Mouse (Mus musculus) intestine, embryonic 16.5 days (tissue): ENCODE data around the gene Pard3b. TPM values are rescaled to one million over a fixed set of nuclear protein-coding genes. Genes with fewer than 3 reads are reported as not detected.

Experiments
- ATAC-seq: fragments of 200-750 bp; cut with Nextera tagmentation; 2 replicates; pipeline ENCODE4 v1.8.0; 2017; ENCODE audit warnings: moderate TSS enrichment, moderate library complexity
- H3K27ac ChIP-seq: fragments of 300-500 bp; sonication (generic); 2 replicates; pipeline ENCODE4 v1.5.1; 2014; ENCODE audit warnings: mild to moderate bottlenecking, low read length
- H3K27me3 ChIP-seq: fragments of 300-500 bp; sonication (generic); replicated peaks from 2 replicates; pipeline ENCODE4 v1.6.1; 2014; ENCODE audit warnings: low read length, control low read depth, mixed read lengths; ENCODE audit not compliant: control insufficient read depth, insufficient read depth
- H3K36me3 ChIP-seq: fragments of 300-500 bp; sonication (generic); 2 replicates; pipeline ENCODE4 v1.6.1; 2014; ENCODE audit warnings: low read length, control low read depth; ENCODE audit not compliant: control insufficient read depth, insufficient read depth
- H3K4me1 ChIP-seq: fragments of 300-500 bp; sonication (generic); 2 replicates; pipeline ENCODE4 v1.6.1; 2014; ENCODE audit warnings: low read length, control low read depth, mixed read lengths; ENCODE audit not compliant: control insufficient read depth, insufficient read depth
- H3K4me2 ChIP-seq: fragments of 300-500 bp; sonication (generic); 2 replicates; pipeline ENCODE4 v1.6.1; 2014; ENCODE audit warnings: low read depth, low read length, control low read depth
- H3K4me3 ChIP-seq: fragments of 300-500 bp; sonication (generic); 2 replicates; pipeline ENCODE4 v1.5.1; 2014; ENCODE audit warnings: mild to moderate bottlenecking, low read length
- H3K9ac ChIP-seq: fragments of 300-500 bp; sonication (generic); 2 replicates; pipeline ENCODE4 v1.6.1; 2014; ENCODE audit warnings: low read depth, low read length
- H3K9me3 ChIP-seq: fragments of 300-500 bp; sonication (generic); 2 replicates; pipeline ENCODE4 v1.6.1; 2016; ENCODE audit warnings: low read length, control low read depth; ENCODE audit not compliant: control insufficient read depth
- WGBS: fragments of 180-500 bp; shearing (Covaris S2); extraction: QIAGEN DNeasy Blood & Tissue Kit; methylation state at CpG from one replicate; pipeline ENCODE4 v1.1.7; 2014; 5-methylcytosine and 5-hydroxymethylcytosine counted together
- polyA plus RNA-seq: library from polyadenylated mRNA; unstranded; fragments of >200 nt; fragmentation: Nextera tagmentation; extraction: Ambion mirVana; gene quantifications from 2 replicates; pipeline ENCODE4 v1.2.1, GENCODE M21; 2015

Gene Pard3b
- polyA plus RNA-seq, 1 experiment from 2014 or later = 22.3 TPM

DNA sequence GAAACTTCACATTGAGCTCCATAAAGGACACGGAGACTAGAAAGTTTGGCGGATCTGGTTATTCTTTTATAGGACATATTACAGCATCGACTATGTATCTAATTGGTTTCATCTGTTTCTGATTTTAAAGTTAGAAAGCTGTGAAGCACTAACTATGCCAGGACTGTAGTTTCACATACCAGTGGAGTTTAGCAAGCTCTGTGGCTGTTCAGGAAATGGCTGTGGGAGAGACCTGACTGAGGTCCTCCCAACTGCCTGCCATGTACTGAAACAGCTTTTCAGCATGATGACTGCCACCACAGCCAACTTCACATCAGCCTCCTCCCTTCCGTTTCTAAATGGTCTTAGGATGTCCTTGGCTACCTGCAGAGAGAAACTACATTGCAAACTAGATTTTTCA, 296.1 kb downstream of the Pard3b start:
- no peak overlapping the region for H3K27ac ChIP-seq
- H3K27me3 ChIP-seq = no peaks in the 10 kb centered on the region
- 90% methylated on average over 4 of the region's 4 CpGs for WGBS
- H3K9me3 ChIP-seq = no peaks in the 10 kb centered on the region
- no peak for ATAC-seq
- H3K36me3 ChIP-seq = no peaks in the 10 kb centered on the region
- no peak overlapping the region for H3K9ac ChIP-seq
- no peak overlapping the region for H3K4me3 ChIP-seq
- H3K4me1 ChIP-seq = no peaks in the 10 kb centered on the region
- H3K4me2 ChIP-seq = no peak overlapping the region

DNA sequence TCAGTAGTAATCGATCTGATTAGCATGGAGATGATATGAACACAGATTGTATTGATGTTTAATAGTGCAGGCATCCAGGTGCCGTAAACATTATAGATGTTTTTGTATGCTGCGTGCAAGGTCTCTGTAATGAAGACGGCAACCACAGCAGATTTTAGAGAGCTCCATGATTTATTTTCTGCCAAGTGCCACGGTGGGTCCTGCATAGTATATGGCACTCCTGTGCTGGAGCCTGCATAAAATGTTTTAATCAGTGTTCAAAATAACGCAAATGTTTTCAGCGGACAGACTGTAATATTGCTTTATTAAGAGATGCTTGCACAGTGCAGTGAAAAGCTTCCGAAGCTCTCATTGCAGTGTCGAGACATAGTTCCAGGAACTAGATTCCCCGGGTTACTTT, 301.3 kb downstream of the Pard3b start:
- WGBS = 67% methylated on average over 10 of the region's 10 CpGs
- H3K27me3 ChIP-seq = no peaks in the 10 kb centered on the region
- 0 out of 2 replicates have a peak, but pooled peaks cover 3% of the 10 kb centered on the region for H3K9me3 ChIP-seq
- H3K27ac ChIP-seq = no peak overlapping the region
- no peak overlapping the region for H3K9ac ChIP-seq
- H3K36me3 ChIP-seq = no peaks in the 10 kb centered on the region
- no peak overlapping the region for H3K4me2 ChIP-seq
- ATAC-seq = no peak
- no peak overlapping the region for H3K4me3 ChIP-seq
- no peaks in the 10 kb centered on the region for H3K4me1 ChIP-seq

DNA sequence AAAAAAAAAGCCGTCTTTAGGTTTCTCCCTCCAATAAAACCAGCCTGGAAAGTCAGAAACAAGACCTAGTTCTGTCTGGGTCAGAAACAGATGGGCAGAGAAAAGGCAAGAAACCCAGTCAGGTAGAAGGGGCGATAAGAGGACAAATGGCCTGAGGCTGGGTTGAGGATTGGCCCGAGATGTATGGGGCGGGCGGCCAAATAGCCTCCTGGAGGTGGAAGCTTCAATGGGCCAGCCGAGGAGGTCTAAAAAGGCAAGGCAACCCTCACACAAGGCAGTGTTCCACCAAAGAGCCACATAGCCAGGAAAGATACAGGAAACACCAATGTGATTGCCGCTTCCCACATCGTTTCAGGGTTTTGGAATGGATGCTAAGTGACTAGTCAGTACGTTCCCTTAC, 322.9 kb downstream of the Pard3b start:
- no peak overlapping the region for H3K9ac ChIP-seq
- ATAC-seq = no peak
- H3K36me3 ChIP-seq = no peaks in the 10 kb centered on the region
- WGBS = 89% methylated on average over 9 of the region's 9 CpGs
- H3K27me3 ChIP-seq = no peaks in the 10 kb centered on the region
- H3K9me3 ChIP-seq = no peaks in the 10 kb centered on the region
- no peak overlapping the region for H3K4me2 ChIP-seq
- no peak overlapping the region for H3K4me3 ChIP-seq
- no peaks in the 10 kb centered on the region for H3K4me1 ChIP-seq
- H3K27ac ChIP-seq = no peak overlapping the region

DNA sequence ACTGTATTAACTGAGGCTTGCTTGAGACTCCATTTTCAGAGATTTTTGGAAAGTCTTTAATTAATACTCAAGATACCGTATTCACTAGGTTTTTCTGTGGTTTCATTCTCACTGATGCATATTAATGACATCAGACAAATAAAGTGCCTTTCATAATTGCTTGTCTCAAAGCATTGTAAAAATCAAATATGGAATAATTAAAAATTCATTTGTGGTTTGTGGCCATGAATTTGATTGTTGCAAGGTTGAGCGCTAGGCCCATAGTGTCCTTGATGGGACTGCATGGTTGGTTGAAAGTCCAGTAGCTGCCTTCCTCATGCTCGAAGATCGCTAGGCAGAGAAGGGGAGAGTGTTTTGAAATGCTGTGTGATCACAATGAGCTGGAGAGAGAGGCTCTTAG, 323.9 kb downstream of the Pard3b start:
- Histone ChIP-seq H3K9me3 (no peaks in the 10 kb centered on the region), H3K4me1 (no peaks in the 10 kb centered on the region), H3K4me2 (no peak overlapping the region), H3K36me3 (no peaks in the 10 kb centered on the region), H3K27me3 (no peaks in the 10 kb centered on the region), H3K4me3 (no peak overlapping the region), H3K27ac (no peak overlapping the region), H3K9ac (no peak overlapping the region)
- WGBS = 89% methylated on average over 4 of the region's 4 CpGs
- no peak for ATAC-seq

DNA sequence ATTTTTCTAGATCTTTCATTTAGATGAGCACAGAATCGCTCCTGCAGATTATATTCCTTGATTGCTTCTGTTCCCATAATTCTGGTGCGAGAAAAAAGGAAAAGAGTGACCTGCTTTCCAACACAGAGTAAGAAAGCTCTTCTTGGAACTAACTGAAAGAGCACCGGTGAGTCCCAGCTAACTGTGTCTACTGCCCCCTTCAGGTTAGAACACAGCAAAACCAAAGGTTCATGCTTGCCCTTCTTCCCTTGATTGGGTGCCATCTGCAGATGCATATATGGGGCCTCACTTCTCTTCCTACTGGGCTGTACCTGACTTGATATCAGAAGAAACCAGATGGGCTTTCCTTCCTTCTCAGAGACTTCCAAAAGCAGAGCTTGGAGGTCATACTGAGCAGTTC, 328.5 kb downstream of the Pard3b start:
- Histone ChIP-seq H3K36me3 (no peaks in the 10 kb centered on the region), H3K4me2 (no peak overlapping the region), H3K27ac (no peak overlapping the region), H3K4me1 (no peaks in the 10 kb centered on the region), H3K9me3 (no peaks in the 10 kb centered on the region), H3K9ac (no peak overlapping the region), H3K27me3 (no peaks in the 10 kb centered on the region), H3K4me3 (no peak overlapping the region)
- no peak for ATAC-seq
- 79% methylated on average over 3 of the region's 3 CpGs for WGBS

DNA sequence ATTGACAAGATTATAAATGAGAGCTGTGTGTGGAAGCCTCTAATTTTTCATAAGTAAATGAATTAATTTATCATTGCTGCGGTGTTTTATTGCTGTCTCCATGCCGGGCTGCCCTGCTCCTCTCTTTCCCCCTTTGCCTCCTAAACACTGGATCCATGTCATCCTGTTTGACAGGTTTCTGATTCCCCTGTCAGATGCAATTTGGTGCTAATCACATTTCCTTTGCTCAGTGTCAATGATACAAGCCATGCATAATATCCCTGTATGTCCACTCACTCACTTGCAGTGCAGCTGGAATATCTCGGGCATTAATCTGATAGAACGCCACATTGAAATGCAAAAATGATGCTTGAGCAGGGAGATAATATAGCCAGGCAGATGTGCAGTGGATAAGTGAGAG, 329.2 kb downstream of the Pard3b start:
- ATAC-seq = no peak
- H3K27ac ChIP-seq = no peak overlapping the region
- 74% methylated on average over 4 of the region's 4 CpGs for WGBS

DNA sequence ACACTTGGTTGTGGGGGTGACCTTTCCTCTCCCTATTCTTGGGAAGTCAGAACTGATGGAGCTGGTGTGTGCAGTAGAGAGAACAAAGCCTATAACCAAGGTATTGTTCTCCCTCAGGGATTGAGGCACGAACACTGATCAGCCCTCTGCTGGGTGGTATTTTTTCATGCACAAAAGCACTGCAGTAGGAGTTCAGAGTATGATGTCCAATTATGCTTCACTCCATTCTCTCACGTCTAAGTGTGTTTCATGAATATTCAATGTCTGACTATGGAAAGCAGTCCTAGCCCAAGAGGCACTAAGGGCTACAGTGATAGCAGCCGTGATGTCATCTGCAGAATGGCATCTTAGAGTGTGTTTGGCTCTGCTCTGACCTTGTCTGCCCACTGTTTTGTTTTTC, 359.1 kb downstream of the Pard3b start:
- H3K4me1 ChIP-seq = 0 out of 2 replicates have a peak, but pooled peaks cover under 1% of the 10 kb centered on the region
- H3K27ac ChIP-seq = no peak overlapping the region
- H3K27me3 ChIP-seq = no peaks in the 10 kb centered on the region
- no peak overlapping the region for H3K9ac ChIP-seq
- ATAC-seq = no peak
- no peaks in the 10 kb centered on the region for H3K9me3 ChIP-seq
- WGBS = 77% methylated on average over 3 of the region's 3 CpGs
- no peak overlapping the region for H3K4me2 ChIP-seq
- H3K36me3 ChIP-seq = no peaks in the 10 kb centered on the region
- H3K4me3 ChIP-seq = no peak overlapping the region

More for the DNA sequence above, 329.2 kb downstream of the Pard3b start:
- Histone ChIP-seq H3K9me3 (no peaks in the 10 kb centered on the region), H3K36me3 (no peaks in the 10 kb centered on the region), H3K9ac (no peak overlapping the region), H3K4me2 (no peak overlapping the region), H3K27me3 (no peaks in the 10 kb centered on the region), H3K4me3 (no peak overlapping the region), H3K4me1 (no peaks in the 10 kb centered on the region)

DNA sequence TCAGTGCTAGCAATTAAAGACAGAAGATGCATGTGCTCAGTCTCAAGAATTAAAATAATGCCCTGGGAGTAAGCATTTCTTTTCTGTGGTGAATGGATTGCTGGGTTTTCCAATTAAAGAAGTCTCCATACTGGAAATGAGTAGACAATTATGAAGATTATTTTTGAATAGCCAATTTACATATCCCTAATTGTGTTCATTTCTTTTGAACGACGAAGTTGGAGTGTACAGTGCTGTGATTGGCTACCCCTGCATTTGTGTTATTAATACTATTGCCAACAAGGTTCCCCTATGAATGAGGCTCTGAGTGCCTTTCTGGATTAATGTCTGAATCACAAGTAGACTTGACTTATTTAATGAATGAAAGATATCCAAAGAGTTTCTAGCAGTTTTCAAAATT, 370.2 kb downstream of the Pard3b start:
- no peaks in the 10 kb centered on the region for H3K36me3 ChIP-seq
- WGBS = 78% methylated on average over 2 of the region's 2 CpGs

DNA sequence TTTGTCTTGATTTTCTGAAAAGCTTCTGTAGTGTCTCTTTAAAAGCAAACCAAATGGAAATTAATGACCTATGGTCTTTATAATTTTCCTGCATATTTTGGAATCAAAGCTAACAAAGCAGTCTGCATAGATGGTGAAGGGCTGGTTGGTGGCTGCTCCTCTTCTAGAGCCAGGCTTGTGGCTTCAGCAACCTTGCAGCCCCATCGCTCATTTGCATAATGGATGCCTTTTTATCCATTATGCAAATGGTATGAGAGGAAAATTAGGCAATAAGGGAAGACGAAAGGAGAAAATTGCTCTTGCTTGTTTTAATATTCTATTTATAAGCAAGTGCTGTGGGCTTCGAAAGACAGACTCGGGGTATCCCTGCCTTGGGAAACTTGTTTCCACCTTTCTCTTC, 373.1 kb downstream of the Pard3b start:
- no peaks in the 10 kb centered on the region for H3K27me3 ChIP-seq
- no peak for ATAC-seq
- 89% methylated on average over 4 of the region's 4 CpGs for WGBS

More for the DNA sequence above, 370.2 kb downstream of the Pard3b start:
- Histone ChIP-seq H3K4me2 (no peak overlapping the region), H3K27me3 (no peaks in the 10 kb centered on the region), H3K9ac (no peak overlapping the region), H3K27ac (no peak overlapping the region), H3K4me1 (no peaks in the 10 kb centered on the region), H3K4me3 (no peak overlapping the region), H3K9me3 (no peaks in the 10 kb centered on the region)
- ATAC-seq = no peak

DNA sequence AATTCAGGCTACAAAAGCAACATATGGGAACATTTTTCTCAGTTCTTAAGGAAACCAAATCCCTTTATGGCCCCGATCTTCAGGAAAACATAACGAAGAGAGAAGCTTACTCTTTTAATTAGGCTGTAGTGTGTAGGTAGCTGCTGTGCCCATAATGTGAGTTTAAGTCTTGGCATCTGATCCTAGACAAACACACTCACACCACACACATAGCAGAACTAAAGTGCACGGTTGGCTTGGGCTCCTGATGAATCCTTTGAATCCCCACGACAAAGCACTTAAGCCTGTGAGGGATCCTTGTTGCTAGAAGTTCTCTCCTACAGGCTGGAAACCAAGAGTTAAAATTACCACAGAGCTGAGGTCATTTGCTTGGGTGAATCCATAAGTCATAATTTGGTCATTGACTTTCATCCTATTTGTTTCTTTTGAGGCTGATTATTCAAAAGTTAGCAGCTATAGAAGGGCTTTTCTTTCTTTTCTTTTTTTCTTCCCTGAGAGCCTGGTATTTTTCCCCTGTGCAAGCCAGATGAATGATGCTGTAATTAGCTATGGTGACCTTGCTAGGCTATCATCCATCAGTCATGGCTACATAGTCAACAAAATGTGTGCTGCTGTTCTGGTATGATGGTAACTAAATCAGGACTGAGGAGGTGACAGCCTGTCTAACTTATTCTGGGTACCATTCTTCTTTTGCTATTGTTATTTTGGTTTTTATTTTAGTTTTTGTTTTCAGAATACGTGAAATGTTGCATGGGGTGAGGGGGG, 378.1 kb downstream of the Pard3b start:
- Histone ChIP-seq H3K4me3 (no peak overlapping the region), H3K4me2 (no peak overlapping the region), H3K27me3 (no peaks in the 10 kb centered on the region), H3K9ac (no peak overlapping the region), H3K4me1 (0 out of 2 replicates have a peak, but pooled peaks cover 3% of the 10 kb centered on the region), H3K36me3 (no peaks in the 10 kb centered on the region), H3K27ac (no peak overlapping the region; the same call in 1 of the 2 replicates), H3K9me3 (no peaks in the 10 kb centered on the region)
- ATAC-seq = no peak
- 59% methylated on average over 5 of the region's 5 CpGs for WGBS

More for the DNA sequence above, 373.1 kb downstream of the Pard3b start:
- H3K36me3 ChIP-seq = no peaks in the 10 kb centered on the region
- H3K4me2 ChIP-seq = no peak overlapping the region
- no peak overlapping the region for H3K27ac ChIP-seq
- no peaks in the 10 kb centered on the region for H3K9me3 ChIP-seq
- H3K9ac ChIP-seq = no peak overlapping the region
- no peaks in the 10 kb centered on the region for H3K4me1 ChIP-seq
- H3K4me3 ChIP-seq = no peak overlapping the region
